Mouse (Mus musculus) c-Kit-positive CD71-positive TER-119-positive erythroid progenitor cells, embryonic 14.5 days (primary cell): ENCODE results near the gene Bnip1.

ENCODE experiments used
- DNase-seq: peaks from one replicate; pipeline ENCODE4 v3.0.0-alpha.2; 2013; ENCODE audit warnings: low spot score

Bnip1 gene

DNA sequence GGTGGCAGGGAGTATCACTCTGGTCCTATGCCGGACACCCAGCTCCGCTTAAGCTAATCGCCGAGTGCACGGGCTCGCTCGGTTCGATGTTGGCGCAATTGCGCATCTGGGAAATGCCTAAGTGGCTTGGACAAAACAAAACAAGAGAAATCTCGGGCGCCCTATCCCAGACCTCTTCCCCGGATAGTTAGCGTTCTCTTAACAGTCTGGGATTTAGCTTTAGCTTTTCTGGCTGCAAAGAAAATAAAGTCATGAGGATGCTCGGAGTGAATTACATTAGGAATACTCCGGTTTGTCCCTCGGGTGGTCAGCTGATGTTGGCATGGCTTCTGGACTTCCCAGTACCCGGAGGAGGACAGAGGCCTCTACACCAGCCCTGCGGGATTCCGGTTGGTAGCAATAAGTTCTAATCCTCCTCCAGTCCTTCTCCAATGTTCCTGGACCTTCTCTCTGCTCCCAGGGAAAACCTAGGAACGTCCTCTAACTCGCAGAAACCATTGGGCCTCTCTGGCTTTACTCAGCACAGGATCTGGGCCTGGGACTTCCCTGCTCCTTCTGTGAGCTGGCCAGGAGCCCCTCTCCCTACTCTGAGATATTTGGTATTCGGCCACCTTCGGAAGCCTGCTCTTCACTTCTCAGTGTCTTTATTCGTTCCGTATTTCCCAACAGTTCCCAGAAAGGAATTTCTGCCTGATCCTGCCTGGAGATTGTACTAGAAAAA, 59.0 kb downstream of the Bnip1 start:
- DNase-seq: no peak

DNA sequence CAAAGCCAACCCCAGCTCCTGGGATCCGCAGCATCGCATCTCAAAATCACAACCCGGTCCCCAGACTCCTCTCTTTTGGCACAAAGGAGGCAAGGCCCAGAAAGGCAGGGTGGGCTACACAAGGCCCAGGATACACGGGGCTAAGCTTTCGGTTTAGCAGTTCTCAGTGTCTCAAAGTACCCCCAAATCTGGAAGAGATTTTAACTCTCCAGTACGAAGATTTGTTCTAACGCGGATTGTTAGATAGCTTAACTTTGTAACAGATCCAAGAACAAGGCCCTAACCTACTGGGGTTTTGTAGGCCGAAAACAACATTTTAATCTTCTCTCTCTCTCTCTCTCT, 59.5 kb downstream of the Bnip1 start:
- DNase-seq: no peak

DNA sequence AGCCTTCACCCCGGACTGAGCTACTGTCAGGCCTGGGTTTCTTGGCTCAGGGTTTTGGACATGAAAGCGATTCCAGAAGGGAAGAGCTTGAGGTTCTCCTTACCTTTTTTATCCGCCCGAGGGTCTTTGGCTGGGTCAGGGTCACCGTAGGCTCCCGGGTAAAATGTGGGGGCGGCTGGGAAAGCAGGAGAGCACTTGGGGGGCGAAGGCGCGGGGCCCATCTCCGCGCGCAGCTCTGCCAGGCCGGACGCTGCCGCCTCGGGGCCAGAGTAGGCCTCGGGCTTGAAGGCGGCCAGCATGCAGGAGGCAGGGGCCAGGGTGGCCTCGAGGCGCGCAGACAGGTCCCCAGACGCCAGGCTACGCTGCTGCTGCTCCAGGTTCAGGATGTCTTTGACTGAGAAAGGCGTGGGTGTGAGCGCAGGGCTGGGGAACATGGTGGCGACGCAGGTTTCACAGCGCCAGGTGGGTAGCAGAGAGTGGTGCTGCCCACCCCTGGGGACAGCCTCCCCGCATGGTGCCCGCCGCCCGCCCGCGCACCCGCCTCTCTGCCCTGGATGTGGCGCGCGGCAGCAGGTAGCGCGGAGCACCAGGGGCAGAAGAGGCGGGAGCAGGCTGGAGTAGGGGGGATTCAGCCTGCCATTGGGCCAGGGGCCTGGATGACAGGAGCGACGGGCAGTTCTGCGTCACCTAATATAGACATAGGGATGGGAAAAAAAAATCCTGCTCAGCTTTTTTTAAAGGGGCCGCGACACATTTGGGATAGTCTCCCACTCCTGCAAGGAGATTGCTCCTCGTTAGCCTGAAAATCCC, 60.3 kb downstream of the Bnip1 start:
- DNase-seq: no peak

DNA sequence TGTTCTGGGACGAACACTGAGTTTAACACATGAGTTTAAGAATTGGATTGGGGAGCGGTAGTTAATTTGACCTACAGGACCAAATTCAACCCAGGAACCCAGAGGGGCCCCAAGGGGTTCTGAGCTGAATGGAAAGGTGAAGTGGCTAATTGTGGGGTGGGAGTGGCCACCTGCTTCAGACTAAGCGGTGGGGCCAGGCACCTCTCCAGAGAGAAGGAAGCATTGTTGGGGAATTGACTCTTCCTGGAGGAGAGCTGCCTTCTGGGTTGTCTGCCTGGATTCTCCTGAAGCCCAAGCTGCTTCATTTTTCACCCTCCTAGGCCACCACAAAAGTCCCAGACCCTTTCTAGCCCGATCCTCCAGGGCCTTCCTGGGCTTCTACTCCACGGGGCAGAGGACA, 61.1 kb downstream of the Bnip1 start:
- no peak for DNase-seq
